Mouse (Mus musculus): ENCODE measurements around the gene Slc36a3.

GRCm38 (mm10) chr11:55134407-55134806, 17.1 kb downstream of the Slc36a3 start:
- TF ChIP-seq POLR2A (IDR thresholded peaks at IDR 0.05; ENCODE audit: borderline replicate concordance, extremely low read depth, insufficient read depth, insufficient read length, poor library complexity, severe bottlenecking) (no peak), CTCF (IDR thresholded peaks at IDR 0.05; ENCODE audit: borderline replicate concordance, extremely low read depth, insufficient read depth, insufficient read length) (no peak)

Data from brain, embryonic 14.5 days (tissue).